Mouse (Mus musculus) cerebellum, adult 9-10 months (tissue): Measurements from ENCODE around the gene Slc38a3.

Experiments
- DNase-seq: peaks from one replicate; pipeline ENCODE4 v3.0.0; 2022

Gene Slc38a3

DNA sequence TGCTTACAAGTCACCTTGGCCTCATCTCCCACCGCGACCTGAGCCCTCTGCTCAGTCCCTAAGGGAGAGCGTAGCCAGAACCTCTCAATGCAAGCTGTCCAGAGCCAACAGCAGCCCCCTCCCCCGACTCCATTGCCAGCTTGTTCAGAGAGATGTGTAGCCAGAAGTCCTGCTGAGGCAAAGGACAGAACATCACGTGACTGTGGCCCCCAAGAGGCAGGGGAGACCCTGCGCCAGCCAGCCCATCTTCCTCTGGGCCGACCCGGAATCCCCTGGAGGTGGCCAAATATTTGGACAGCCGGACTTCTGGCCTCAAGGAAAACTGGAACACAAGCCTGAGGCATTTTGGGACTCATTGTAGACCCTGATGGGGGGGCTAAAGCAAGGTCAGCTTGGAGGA lies 5.8 kb downstream of the Slc38a3 start:
- DNase-seq = no peak

DNA sequence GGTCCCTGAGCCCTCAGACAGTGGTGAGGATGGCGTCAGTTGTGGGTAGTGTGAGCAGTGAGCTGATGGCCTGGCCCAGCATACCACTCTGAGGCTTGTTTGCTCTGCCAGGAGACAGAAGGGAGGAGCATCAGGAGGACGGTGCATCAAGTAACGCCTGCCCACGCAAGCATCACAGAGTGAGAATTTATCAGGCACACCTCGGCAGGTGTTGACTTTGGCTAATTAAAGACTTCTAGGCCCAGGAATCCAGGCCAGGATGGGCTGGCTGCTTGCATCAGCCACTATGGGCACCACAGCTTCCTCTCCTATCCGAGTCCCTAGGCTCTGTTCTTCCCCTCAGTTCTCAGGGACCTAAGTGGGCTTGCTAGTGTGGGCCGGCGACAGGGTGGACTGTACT lies 7.0 kb downstream of the Slc38a3 start:
- DNase-seq = no peak

DNA sequence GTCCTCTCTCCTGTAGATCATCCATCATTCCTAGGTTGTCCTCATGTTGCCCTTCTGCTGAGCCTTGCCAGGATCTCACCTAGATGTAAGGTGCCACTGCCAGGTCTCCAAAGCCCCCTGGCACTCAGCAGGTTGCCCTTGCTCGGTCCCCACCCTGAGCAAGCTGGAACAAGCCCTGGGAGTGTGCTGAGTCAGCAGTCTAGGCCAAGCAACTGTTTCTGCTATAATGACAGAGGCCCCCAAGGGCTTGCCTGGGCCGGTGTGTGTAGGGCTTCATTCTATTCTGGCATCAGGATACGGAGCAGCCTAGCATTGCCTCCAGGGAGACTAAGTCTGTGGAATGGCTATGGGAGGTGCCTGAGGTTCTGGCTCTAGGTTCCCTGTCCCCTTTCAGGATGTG lies 8.6 kb downstream of the Slc38a3 start:
- DNase-seq = no peak

DNA sequence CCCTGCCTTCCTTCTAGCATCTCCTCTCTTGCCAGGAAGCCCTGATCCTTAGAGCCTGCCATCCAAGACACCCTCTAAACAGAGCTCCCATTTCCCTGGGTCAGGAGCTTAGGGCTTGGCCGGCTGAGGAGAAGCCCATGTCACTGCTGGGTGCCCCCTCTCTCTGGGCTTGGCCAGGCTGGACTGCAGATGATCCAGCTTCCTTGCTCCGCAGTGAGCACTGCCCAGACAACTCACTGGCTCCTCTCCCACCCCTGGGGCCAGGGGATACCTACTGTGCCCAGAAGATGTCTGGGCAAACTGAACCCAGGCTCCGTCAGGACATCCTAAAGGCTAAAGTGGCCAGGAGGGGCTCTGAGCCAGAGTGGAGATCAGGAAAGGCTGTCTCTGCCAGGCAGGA lies 9.4 kb downstream of the Slc38a3 start:
- DNase-seq = no peak

DNA sequence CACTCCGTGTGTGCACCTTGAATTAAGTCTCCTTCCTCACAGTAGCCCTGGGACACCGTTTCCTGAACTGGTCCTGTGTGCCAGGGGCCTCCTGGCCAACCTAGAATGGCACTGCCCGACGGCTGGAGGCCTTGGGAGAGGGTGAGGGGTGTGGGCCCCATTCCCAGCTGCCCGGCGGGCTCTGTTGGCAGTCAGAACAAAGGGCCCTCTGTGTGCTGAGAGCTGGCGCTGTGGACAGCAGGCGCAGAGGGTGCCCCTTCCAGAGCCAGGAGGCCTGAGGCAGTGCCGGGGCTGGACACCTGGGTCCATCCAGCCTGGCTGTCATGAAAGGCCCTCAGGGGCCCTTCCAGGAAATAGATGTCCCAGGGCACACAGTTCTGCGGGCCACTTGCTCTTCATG lies 9.8 kb downstream of the Slc38a3 start:
- DNase-seq = no peak

DNA sequence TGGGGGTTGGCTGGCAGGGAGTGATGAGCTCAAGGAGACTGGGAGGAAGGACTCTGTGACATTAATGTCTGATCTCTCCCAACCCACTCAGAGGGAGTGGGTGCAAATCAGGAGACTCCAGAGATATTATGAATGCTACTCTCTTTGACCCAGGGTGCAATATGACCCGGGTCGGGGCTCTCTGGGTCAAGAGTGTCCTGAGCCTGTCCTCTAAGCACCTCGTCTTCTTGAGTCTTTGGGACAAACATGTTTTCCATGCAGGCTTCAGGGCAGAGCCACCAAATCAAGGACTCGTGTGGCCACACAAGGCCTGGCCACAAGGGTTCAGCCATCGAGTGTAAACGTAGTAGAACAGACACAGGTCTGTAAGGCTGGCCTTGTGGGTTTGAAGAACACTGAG lies 11.2 kb downstream of the Slc38a3 start:
- DNase-seq = no peak

DNA sequence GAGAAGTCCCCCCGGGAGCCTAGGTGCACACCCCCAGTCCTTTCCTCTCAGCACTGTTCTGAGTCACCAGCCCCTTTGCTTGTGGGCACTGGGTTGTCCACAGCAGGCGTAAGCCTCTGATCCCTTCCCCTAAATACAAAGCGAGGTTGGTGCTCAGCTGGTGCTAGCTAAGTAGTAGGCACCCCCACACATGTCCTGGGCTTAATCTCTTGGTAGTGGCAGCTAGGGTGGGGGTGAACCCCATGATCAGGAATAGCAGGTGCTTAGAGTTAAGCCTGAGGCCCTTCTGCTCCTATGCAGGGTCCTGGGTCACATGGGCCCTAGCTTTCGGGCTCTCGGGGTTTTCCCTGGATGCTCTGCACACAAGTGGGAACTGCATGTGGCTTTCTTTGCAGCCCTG lies 12.2 kb downstream of the Slc38a3 start:
- no peak for DNase-seq

DNA sequence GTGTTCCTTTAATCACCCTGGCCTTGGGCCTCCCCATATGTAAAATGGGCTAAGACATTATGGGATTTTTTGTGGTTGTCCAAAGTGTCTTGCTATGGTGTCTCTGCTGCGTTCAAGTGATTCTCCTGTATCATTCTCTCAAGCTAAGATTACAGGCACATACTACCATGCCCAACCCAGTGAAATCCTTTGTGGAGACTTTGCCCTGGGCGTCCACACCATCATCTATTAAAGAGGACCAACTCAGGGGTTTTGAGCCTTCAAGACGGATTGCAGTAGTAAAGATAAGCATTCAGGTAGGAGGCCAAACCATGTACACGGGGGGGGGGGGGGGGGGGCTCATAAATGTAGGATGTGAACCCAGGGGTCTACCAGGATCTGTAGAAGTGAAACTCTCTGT lies 14.7 kb downstream of the Slc38a3 start:
- DNase-seq = no peak

DNA sequence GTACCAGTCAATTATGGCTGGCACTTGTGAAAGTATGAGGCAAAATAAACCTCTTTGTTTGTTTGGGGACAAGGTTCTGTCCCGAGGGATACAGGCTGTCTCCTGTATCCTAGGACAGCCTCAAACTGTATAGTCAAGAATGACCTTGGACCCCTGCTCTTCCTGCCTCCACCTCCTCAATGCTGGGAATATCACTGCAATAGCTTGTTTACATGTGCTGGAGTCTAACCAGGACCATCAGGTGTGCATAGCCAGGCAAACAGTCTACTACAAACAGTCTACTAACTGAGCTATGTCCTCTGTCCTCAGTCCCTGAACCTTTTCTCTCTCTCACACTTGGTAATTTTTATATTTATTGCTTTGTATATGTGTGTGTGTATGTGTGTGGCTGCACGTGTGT lies 15.9 kb downstream of the Slc38a3 start:
- no peak for DNase-seq

DNA sequence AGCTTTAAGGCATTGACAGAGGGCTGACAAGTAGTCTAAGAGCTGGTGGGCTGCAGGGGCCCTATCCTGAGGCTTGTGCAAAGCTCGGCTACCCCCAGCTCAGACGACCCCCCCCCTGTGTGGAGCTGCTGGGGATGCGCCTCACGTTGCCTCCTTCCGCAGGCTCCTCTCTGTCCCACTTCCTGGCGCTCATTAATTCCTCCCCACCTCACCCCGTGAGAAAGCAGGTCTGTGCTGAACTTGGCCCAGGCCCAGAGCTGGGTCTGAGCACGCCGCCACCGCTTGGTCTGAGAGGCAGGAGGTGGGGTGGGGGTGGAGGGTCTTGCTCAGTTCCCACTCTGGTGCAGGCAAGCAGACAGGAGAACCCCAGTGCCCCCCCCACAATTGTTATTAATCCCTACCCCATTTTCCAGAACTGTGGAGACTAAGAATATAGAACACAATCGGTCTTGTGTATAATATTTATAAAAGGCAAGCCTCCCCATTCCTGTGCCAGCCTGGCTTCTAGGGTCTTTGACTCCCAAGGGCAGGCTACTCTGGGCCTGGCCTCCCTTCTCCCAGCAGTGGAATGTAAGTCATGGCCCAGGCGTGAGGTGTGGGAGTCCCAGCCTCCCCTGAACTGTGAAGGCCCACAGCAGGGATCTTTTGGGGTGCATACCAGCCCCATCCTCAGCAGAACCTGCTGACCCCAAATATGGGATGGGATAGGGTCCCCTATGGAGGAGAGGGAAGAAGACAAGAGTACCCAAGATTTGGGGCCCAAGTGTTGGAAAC lies 18.4 kb downstream of the Slc38a3 start:
- no peak for DNase-seq

DNA sequence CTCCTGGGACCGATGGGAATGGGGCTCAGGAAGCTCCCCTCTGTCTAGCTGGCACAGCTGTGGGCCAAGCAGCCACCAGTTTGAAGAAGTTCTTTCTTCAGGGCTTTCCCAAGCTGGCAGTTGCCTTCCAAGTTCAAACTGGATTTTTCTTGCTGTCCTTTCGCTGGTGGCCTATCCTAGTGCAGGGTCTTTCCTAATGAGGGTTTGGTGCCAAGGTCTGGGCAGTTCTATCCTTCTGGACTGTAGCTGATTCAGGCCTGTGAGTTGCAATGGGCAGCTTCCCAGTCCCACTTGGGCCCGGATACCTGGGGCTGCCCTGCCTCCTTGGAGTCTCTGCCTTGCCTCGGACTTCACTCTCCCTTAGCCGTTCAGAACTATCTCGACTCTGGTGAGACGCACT lies 19.1 kb downstream of the Slc38a3 start:
- no peak for DNase-seq

DNA sequence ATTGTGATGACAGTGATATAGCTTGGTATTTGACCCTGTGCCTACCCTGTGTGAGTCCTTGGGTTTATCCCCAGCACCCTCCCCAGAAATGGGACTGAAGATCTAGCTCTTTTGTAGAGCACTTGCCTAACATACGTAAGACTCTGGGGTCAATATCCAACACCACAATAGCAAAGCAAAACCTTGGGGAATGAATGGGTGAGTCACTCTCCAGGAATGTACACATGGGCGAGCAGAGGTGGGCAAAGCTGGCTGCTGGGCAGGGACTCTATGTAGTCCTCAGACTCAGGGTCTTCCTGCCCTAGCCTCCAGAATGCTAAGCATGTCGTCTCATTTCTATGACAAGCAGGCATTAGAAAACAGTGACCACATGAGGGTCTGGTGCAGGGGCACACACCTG lies 20.6 kb downstream of the Slc38a3 start:
- no peak for DNase-seq

DNA sequence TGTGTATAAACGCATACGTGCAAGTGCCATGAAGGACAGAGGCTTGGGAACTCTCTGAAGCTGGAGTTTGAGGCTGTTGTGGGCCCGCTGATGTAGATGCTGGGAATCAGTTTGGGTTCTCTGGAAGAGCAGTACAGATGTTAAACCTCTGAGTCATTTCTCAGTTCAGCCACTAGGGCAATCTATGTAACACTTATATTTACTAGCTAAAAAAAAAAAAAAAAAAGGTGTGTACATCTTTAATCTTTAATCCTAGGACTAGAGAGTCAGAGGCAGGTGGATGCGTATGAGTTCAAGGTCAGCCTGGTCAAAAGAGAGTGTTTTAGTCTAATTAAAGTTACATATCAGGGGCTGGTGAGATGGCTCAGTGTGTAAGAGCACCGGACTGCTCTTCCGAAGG lies 22.4 kb downstream of the Slc38a3 start:
- no peak for DNase-seq

DNA sequence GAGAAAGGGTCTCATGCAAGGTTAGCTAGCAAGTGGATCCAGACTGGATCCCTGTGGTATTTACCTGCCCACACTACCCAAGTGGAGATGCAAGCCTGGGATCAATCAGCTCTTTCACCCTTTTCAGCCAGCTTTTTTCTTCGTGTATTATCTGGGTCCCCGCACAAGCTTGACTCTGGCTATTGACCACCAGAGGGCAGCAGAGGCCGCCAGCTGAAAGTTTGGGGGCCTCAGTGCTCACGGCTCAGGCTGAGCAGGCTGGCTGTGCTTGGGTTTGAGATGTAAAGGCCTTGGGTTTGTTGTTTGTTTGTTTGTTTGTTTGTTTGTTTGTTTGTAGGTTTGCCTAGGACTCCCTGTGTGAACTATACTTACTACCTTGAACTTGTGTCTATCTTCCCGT lies 23.8 kb downstream of the Slc38a3 start:
- DNase-seq = peak; percentile 83

DNA sequence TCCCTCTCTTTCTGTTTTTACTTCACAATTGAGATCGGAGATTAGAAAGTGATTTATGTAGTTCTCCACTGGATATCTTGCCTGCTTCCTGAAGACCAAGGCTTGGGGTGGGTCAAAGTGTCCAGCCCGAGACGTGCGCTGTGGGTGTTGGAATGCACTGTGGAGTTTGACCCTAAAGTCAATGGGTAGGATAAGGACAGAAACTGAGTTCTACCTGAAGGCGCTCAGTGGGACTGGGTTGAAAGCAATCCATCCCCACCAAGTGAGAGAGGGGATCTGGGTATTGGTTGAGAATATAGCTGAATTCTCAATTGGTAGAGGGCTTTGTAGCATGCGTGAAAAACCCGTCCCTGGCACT lies 24.2 kb downstream of the Slc38a3 start:
- DNase-seq = no peak

DNA sequence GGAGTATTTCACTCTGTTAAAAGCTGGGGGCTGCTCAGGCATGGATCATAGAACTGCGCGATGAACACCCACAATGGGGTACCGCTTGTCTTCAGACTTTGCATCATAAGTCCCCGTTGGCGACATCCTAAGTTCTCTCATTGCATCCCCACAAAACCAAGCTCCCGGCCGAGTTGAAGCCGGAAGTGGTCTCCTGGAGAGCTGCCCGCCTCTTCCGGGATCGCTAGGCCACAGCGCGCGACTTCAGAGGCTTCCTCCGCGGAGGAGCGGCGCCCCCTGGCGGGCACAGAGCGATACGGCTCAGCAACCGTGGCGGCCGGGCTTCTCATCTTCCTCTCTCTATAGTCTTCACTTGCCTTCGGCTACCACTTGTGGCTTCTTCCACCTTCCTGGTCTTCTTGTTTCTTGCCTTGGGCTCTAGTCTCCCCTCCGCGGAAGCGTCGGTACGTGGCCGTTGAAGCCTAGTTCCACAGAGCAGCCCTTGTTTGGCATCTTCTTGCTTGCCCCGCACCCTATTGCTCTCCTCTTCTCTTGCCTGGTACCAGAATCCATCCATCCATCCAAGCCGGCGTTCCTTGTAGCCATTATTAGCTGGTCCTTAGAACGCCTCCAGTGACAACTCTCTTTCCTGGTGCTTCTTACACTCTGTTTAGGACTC lies 24.7 kb downstream of the Slc38a3 start:
- peak; percentile 93 for DNase-seq

DNA sequence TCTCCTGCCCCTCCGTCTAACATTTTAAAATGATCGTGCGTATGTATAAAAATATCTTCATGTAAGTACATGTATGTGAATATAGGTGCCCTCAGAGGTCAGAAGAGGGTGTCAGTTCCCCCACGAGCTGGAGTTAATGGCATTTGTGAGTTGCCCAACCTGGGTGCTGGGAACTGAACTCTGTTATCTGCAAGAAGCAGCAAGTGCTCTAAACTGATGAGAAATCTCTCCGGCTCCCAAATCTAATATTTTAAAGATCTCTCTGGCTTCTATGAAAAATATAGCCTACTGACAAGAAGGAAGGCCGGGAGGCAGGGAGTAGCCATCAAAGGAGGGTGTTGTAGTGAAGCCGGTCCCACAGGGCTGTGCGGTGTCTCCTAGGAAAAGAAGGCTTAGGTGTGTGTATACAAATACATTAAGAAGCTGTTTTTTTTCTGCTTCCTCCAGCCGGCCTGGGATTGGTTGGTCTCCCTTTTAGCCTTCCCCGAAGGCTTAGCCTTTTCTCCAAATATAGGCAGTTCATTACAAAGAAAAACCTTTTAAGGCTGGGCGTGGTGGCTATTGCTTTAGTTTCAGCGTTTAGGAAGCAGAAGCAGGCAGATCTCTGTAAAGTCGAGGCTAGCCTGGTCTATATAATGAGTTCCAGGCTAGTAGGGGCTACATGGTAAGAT lies 25.7 kb downstream of the Slc38a3 start:
- DNase-seq = no peak

DNA sequence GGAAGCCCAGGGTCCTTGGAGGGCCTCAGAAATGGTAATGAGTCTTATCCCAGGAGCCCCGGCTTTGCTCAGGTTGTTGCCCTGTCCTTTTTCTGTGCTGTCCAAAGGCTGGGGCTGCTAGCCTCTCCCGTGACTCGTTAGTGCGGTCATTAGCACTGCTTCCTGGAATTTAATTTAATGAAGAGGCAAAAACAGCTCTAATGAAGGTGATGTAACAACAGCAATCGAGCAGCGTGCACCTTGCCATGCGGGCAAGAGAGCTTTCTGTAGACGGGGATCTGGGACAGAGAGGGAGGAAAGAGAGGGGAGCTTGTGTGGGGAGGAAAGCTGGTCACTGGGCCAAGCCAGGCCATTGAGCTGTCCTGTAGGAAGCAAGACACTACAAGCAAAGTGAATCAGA lies 27.7 kb downstream of the Slc38a3 start:
- no peak for DNase-seq

DNA sequence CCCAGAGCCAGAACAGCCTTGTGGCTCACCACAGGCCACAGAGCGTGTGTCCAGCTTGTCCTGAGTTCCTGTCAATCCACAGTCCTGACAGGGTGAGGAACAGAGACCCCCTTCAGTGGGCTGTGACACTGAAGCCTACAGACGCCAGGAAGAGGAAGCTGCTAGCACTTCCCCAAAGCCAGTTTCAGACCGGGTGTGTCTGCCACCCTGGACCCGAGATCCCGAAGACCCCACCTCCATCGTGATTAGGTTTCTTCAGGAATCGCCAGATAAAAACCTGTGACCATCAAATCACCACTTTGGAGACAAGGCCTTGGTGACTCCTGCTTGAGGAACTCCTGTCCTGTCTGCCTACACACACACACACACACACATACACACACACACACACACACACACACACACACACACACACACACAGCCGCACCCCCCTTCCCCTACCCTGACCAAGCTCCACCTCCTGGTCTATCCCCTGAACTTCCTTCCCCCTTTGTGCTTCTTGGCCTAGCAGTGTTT lies 29.0 kb downstream of the Slc38a3 start:
- DNase-seq = no peak

DNA sequence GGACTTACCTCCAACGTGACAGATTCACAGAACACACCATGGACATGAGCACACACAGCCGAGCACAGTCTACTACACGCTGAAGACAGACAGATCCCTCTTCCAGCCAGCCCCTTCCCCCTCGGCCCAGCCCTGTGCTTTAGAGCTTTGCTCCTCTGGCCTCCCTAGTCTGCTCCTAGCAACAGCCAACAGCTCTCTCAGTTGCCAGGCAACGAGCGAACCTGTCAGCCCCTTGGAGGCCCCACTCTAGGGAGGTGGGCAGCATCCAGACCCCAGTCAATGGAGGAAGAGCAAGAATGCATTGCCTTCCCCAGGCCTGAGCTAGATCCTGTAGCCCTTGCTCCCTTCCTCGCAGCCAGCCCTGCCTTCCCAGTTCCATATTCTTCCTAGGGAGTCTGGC lies 32.3 kb downstream of the Slc38a3 start:
- DNase-seq = peak; percentile 33

DNA sequence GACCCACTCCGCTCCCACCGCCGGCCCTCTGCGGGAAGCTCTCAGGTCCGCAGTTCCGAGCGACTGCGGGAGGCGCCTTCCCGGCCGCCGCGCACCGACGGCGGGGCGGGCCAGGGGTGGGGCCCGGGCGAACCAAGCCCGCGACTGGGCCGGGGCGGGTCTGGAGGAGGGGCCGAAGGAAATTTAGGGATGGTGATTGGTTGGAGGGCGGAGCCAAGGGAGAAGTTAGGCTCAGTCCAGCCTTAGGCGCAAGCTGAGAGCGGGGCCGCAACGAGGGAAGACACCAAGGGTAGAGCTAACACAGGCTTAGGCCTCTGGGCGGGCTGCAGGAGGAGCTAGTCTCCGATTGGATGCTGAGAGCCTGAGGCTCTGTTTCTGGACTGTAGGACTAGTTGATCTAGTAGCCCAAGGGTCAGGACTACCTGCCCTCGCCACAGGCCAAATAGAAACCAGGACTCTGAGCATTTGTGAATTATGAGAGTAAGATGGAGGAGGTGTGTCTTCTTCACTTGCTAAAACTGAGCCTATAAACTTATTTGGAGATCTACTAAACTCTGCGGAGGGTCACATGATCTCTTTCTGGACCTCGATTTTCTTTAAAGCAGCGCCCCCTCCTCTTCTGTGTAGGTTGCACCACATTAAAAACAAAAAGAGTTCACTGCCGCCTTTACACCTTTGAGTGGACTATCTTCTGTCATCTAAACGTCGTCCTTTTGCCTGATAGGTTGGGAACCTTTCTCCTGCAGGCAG lies 33.9 kb downstream of the Slc38a3 start, which contains the start of gene Gnai2:
Gnai2 (minus strand) TSS at position 89 of the 750 bp plus-strand sequence.
- DNase-seq = peak; percentile 95

DNA sequence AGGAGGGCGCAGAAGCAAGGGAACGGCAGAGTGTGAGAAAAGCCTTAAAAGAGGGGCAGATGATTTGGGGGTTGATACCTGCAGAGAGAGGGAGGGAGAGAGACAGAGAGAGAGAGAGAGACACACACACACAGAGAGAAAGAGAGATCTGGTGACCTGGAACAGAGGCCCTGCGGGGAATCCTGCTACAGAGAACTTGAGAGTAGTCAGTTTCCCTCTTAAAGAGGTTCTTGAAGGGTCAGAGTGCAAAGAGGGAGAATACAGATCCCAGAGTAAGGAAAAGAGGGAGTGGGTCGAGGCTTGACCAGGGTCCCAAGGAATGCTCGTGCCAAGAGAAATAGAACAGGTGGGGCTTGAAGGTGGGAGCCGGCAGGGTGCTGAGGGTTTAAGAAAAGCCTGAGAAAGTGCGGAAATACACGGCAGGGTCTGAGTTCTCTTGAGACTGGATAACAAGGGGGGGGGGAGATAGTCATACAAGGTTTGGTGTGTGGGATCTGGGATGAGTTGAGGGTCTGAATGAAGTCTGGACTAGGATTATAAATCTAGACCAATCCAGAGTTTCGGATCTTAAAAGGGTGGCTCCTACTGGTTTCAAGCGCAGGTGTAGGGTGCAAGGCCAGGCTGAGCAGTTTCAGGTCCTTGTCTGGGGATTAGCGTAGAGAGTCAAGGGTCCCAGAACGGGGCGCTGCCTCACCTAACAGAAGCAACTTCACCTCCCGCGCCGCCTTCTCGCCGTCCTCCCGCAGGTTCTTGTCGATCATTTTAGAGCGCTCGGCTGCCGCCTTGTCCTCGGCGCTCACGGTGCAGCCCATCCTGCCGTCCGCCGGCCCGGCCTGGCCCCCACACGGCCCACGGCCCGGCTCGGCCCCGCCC lies 34.7 kb downstream of the Slc38a3 start:
- peak; percentile 52 for DNase-seq
